Mouse (Mus musculus): ENCODE data around the gene Akr1c19. TPM values are rescaled to one million over a fixed set of nuclear protein-coding genes. Genes with fewer than 3 reads are reported as not detected.
"Not testable (repeated sequence)": the region's sequence is repeated elsewhere in the genome, so short reads cannot be mapped to it uniquely, and the experiment has no call there.

The Akr1c19 gene
- total and polyA plus RNA-seq, 3 experiments = not detected

GRCm38 (mm10) chr13:4264612-4265011, 36.1 kb downstream of the Akr1c19 start:
- Histone ChIP-seq H3K36me3 (ENCODE audit: control insufficient read depth in 1 of 2, insufficient read depth in 2 of 2, low read length in 2 of 2) (no peaks in the 10 kb centered on the region), H3K9me3 (replicated peaks; ENCODE audit: insufficient read depth, low read length) (no peaks in the 10 kb centered on the region), H3K27me3 (ENCODE audit: control insufficient read depth in 1 of 2, insufficient read depth in 2 of 2, low read length in 2 of 2) (no peaks in the 10 kb centered on the region; a peak in 1 of 4 replicates), H3K9ac (ENCODE audit: control insufficient read depth, low read depth, low read length, poor library complexity, severe bottlenecking) (no peak overlapping the region), H3K4me3 (ENCODE audit: control insufficient read depth in 1 of 2, insufficient read depth in 1 of 2, low read depth in 2 of 2, low read length in 2 of 2) (no peak overlapping the region), H3K4me1 (ENCODE audit: control insufficient read depth in 1 of 2, insufficient read depth in 2 of 2, low read length in 2 of 2) (no peaks in the 10 kb centered on the region), H3K27ac (ENCODE audit: control insufficient read depth, low read depth, low read length) (no peak overlapping the region), H3K79me2 (ENCODE audit: control insufficient read depth, insufficient read depth, low read length, poor library complexity) (no peaks in the 10 kb centered on the region)
- TF ChIP-seq GATA1 (IDR thresholded peaks at IDR 0.05; ENCODE audit: low read depth, low read length) (no peak), SIN3A (IDR thresholded peaks at IDR 0.05; ENCODE audit: low read length) (no peak), E2F4 (IDR thresholded peaks at IDR 0.05; ENCODE audit: borderline replicate concordance, low read depth, low read length) (no peak), MAZ (IDR thresholded peaks at IDR 0.05; ENCODE audit: low read depth, low read length) (no peak)
- DNase-seq (ENCODE audit: low read depth, low spot score) = no peak

- Histone ChIP-seq H3K79me2 (ENCODE audit: control insufficient read depth, insufficient read depth, low read length, poor library complexity) (no peaks in the 10 kb centered on the region), H3K27me3 (ENCODE audit: control insufficient read depth in 1 of 2, insufficient read depth in 2 of 2, low read length in 2 of 2) (no peaks in the 10 kb centered on the region; a peak in 1 of 4 replicates), H3K4me1 (ENCODE audit: control insufficient read depth in 1 of 2, insufficient read depth in 2 of 2, low read length in 2 of 2) (no peaks in the 10 kb centered on the region), H3K4me3 (ENCODE audit: control insufficient read depth in 1 of 2, insufficient read depth in 1 of 2, low read depth in 2 of 2, low read length in 2 of 2) (no peak overlapping the region), H3K9me3 (replicated peaks; ENCODE audit: insufficient read depth, low read length) (no peaks in the 10 kb centered on the region), H3K9ac (ENCODE audit: control insufficient read depth, low read depth, low read length, poor library complexity, severe bottlenecking) (no peak overlapping the region), H3K36me3 (ENCODE audit: control insufficient read depth in 1 of 2, insufficient read depth in 2 of 2, low read length in 2 of 2) (no peaks in the 10 kb centered on the region), H3K27ac (ENCODE audit: control insufficient read depth, low read depth, low read length) (no peak overlapping the region)
- TF ChIP-seq NRF1 (IDR thresholded peaks at IDR 0.05; ENCODE audit: insufficient read depth, low read depth, low read length, poor library complexity, severe bottlenecking) = no peak
- no peak for TF ChIP-seq ELF1 (IDR thresholded peaks at IDR 0.05; ENCODE audit: low read depth, low read length)
- no peak for TF ChIP-seq USF2 (IDR thresholded peaks at IDR 0.05; ENCODE audit: borderline replicate concordance in 1 of 2, insufficient read depth in 1 of 2, low read depth in 1 of 2, low read length in 2 of 2)
- no peak for TF ChIP-seq MAZ (IDR thresholded peaks at IDR 0.05; ENCODE audit: low read depth, low read length)
- no peak for TF ChIP-seq POLR2AphosphoS5 (IDR thresholded peaks at IDR 0.05; ENCODE audit: borderline replicate concordance, low read depth, low read length)
- TF ChIP-seq ETS1 (IDR thresholded peaks at IDR 0.05; ENCODE audit: low read depth, low read length) = no peak
- no peak for DNase-seq (ENCODE audit: low read depth, low spot score)
These were observed 36.5 kb downstream of the Akr1c19 start for GRCm38 (mm10) chr13:4265047-4265446.

DNA sequence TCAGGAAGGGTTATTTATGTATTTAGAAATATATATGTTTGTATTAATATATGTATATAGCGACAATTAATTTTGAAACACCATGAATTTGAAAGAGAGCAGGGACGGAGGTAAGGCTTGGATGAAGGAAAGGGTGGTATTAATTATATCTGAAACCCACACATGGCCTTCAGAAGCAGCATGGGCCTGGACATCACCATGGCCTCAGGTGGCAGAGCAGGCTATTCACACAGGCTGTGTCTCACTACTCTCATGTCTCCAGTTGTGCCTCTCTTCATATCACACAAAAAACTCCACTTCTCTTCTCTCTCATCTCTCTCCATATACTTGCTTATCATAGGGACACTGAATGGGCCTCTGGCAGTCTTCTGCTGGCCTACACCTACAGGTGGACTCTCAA, 37.0 kb downstream of the Akr1c19 start:
- not testable (repeated sequence) for H3K27ac ChIP-seq (ENCODE audit: control insufficient read depth, low read depth, low read length); H3K27me3 ChIP-seq (ENCODE audit: control insufficient read depth in 1 of 2, insufficient read depth in 2 of 2, low read length in 2 of 2); H3K9ac ChIP-seq (ENCODE audit: control insufficient read depth, low read depth, low read length, poor library complexity, severe bottlenecking); DNase-seq (ENCODE audit: low read depth, low spot score); H3K36me3 ChIP-seq (ENCODE audit: control insufficient read depth in 1 of 2, insufficient read depth in 2 of 2, low read length in 2 of 2); H3K79me2 ChIP-seq (ENCODE audit: control insufficient read depth, insufficient read depth, low read length, poor library complexity); H3K4me3 ChIP-seq (ENCODE audit: control insufficient read depth in 1 of 2, insufficient read depth in 1 of 2, low read depth in 2 of 2, low read length in 2 of 2); H3K4me1 ChIP-seq (ENCODE audit: control insufficient read depth in 1 of 2, insufficient read depth in 2 of 2, low read length in 2 of 2); H3K9me3 ChIP-seq (replicated peaks; ENCODE audit: insufficient read depth, low read length)
